Mouse (Mus musculus) splenic B cell, adult 2 months (primary cell): ENCODE measurements around the gene March7.

Experiments
- DNase-seq: peaks from one replicate; pipeline ENCODE4 v3.0.0-alpha.2; 2011; ENCODE audit warnings: low read depth, low spot score
- H3K27me3 ChIP-seq: 2 replicates; pipeline ENCODE4 v1.6.1; 2012; ENCODE audit warnings: mild to moderate bottlenecking, low read length, moderate library complexity, mixed read lengths; ENCODE audit not compliant: control insufficient read depth, poor library complexity, insufficient read depth, severe bottlenecking
- H3K36me3 ChIP-seq: 2 replicates; pipeline ENCODE4 v1.6.1; 2012; ENCODE audit warnings: mild to moderate bottlenecking, low read length, moderate library complexity, mixed read lengths; ENCODE audit not compliant: control insufficient read depth, poor library complexity, insufficient read depth, severe bottlenecking

The March7 gene

DNA sequence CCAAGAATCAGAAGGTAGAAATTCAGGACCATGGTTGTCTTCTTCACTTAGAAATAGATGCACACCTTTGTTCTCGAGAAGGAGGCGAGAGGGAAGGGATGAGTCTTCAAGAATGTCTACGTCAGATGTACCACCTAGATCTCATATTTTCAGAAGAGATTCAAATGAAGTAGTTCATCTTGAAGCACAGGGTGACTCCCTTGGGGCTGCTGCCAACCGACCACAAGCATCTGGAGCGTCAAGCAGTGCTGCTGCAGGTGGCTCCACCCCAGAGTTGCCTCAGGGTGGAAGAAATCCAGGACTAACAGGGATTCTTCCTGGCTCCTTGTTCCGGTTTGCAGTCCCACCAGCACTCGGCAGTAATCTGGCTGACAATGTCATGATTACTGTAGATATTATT lies 24.8 kb downstream of the March7 start:
- peaks cover 22% of the 10 kb centered on the region; the same call in 1 of the 2 replicates for H3K36me3 ChIP-seq
- no peaks in the 10 kb centered on the region for H3K27me3 ChIP-seq
- DNase-seq: peak; percentile 19

DNA sequence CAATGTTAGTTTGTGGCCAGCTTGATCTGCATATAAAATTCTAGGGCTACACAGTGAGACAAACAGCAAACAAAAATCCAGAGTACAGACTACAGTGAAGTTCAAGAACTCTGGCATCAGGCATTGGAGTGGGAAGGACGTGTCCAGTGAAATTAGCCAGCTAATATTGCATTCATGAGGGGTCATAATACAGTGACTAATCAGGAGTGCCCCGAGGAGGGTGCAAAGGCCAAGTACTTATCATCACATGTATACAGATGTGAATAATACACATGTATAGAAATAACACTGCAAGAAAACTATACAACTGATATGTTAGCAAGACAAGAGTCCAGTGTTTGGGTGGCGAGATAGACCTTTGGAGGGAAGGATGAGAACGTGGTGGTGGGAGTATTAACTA lies 43.1 kb downstream of the March7 start:
- H3K36me3 ChIP-seq: no peaks in the 10 kb centered on the region; the same call in 1 of the 2 replicates
- no peak for DNase-seq
- no peaks in the 10 kb centered on the region for H3K27me3 ChIP-seq

- Histone ChIP-seq H3K36me3 (no peaks in the 10 kb centered on the region; the same call in 1 of the 2 replicates), H3K27me3 (no peaks in the 10 kb centered on the region)
- no peak for DNase-seq
Measured at GRCm38 (mm10) chr2:60253506-60253905, 43.8 kb downstream of the March7 start.

DNA sequence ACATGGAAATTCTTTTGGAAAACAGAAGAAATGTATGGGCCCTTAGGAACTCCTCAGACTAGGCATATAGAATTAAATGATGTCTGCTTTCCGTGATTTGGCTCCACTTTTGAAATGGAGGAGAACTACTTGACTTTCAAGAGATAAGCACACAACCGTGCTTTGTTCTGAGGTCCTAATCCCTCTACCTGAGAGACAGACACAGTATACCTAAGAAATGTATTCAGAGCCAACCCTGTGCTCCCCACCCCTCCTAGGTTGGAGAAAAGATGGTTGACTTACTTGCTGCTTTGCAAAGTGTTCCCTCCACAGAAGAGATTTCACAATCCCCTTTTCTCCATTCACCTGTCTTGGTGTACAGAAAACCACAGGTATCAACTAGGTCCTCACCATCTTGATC lies 47.1 kb downstream of the March7 start:
- no peaks in the 10 kb centered on the region for H3K36me3 ChIP-seq
- no peak for DNase-seq
- no peaks in the 10 kb centered on the region for H3K27me3 ChIP-seq

DNA sequence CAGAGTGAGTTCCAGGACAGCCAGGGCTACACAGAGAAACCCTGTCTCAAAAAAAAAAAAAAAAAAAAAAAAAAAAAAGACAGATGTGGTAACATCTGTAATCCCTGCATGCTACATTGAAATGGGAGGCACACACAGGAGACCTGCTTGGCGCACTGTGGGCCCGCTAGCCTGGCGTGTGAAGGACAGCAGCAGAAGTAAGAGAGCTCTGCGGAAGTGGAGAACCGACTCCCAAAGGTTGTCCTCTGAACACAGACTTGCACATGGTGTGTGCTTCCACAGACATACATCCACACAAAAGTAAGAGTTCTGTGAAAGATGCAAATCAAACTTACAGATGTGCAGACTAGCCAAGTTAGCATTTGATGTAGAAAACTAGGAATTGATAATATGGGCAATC lies 49.5 kb downstream of the March7 start:
- no peaks in the 10 kb centered on the region for H3K36me3 ChIP-seq

GRCm38 (mm10) chr2:60260621-60261350 lies 51.1 kb downstream of the March7 start:
- Histone ChIP-seq H3K36me3 (no peaks in the 10 kb centered on the region), H3K27me3 (no peaks in the 10 kb centered on the region)
- no peak for DNase-seq

More for the DNA sequence above, 49.5 kb downstream of the March7 start:
- no peak for DNase-seq
- no peaks in the 10 kb centered on the region for H3K27me3 ChIP-seq

DNA sequence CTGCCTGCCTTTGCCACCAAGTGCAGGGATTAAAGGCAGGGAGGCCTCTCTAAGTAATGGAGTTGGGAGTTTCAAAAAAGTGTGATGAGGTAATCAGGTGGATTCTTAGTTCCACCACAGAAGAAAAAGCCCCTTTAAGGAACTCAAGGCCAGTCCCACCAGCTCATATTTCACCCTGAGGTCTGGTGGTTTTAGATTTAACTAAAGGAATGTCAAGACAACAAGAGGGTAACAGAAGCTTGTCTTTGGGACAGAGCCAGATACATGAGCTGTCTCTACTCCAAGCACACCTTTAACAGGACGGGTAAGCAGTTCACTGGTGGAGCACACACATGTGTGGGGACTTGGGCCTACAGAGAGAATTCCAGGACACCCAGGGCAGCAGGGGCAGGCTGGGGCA lies 57.9 kb downstream of the March7 start:
- no peak for DNase-seq
- H3K36me3 ChIP-seq: no peaks in the 10 kb centered on the region

GRCm38 (mm10) chr2:60269856-60270479 lies 60.3 kb downstream of the March7 start:
- DNase-seq: no peak
- Histone ChIP-seq H3K27me3 (no peaks in the 10 kb centered on the region), H3K36me3 (no peaks in the 10 kb centered on the region)

More for the DNA sequence above, 57.9 kb downstream of the March7 start:
- no peaks in the 10 kb centered on the region for H3K27me3 ChIP-seq

- Histone ChIP-seq H3K36me3 (no peaks in the 10 kb centered on the region), H3K27me3 (no peaks in the 10 kb centered on the region)
- no peak for DNase-seq
Measured at GRCm38 (mm10) chr2:60278627-60279026, 68.9 kb downstream of the March7 start.

- no peak for DNase-seq
- H3K27me3 ChIP-seq: no peaks in the 10 kb centered on the region
- no peaks in the 10 kb centered on the region for H3K36me3 ChIP-seq
Measured at GRCm38 (mm10) chr2:60282625-60283024, 72.9 kb downstream of the March7 start.

DNA sequence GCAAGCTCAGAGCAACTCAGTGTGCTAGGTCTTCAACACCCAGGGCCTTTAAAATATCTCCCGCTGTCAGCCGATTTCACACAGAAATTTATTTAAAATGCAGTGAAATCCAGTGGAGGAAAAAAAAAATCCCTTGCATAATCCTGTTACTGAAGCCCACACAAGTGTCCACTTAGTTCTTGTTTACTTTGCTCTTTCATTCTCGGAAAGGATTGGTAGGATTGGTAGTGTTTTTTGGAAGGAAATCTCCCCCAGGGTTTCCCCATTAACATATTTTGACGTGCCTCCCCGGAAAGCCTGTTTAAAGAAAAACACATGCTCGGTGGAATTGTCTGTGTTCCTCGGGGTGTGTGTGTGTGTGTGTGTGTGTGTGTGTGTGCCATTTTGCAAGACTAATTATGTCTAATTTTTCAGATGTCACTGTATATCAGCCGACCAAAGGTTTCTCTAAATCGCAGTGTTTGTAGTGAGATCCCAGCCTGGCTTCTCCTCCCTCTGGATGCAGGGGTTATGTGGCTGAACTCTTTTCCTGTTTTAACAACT lies 73.6 kb downstream of the March7 start:
- H3K27me3 ChIP-seq: no peaks in the 10 kb centered on the region
- H3K36me3 ChIP-seq: no peaks in the 10 kb centered on the region
- DNase-seq: no peak

- Histone ChIP-seq H3K36me3 (no peaks in the 10 kb centered on the region), H3K27me3 (no peaks in the 10 kb centered on the region)
- peak; percentile 44 for DNase-seq
Measured at GRCm38 (mm10) chr2:60283751-60284466, 74.2 kb downstream of the March7 start.

- DNase-seq: no peak
- no peaks in the 10 kb centered on the region for H3K36me3 ChIP-seq
- no peaks in the 10 kb centered on the region for H3K27me3 ChIP-seq
Measured at GRCm38 (mm10) chr2:60284467-60284821, 74.8 kb downstream of the March7 start, which contains the start of gene Cd302. Gene Cd302, minus strand, starts transcription at chr2:60284488.

GRCm38 (mm10) chr2:60285107-60285617 lies 75.5 kb downstream of the March7 start:
- peak; percentile 15 for DNase-seq
- H3K27me3 ChIP-seq: no peaks in the 10 kb centered on the region
- H3K36me3 ChIP-seq: no peaks in the 10 kb centered on the region

DNA sequence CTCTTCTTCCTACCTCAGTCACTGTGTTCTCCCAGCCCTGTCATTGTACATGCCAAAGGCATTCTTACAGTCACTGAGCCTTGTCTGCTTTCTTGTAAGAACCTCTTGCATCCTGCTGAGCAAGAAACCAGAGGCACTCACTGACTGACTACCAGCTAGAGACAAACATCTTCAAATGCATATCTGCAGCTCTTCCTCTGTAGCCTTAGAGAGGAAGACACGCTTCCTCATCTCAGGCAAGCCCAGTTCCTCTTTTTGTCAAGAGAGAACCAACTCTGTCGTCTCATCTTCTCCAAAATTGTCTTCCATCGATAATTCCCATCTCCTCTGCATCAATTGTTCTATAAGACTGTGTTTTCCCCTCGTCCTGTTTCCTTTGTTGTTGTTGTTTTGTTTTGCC lies 78.9 kb downstream of the March7 start:
- Histone ChIP-seq H3K27me3 (no peaks in the 10 kb centered on the region), H3K36me3 (no peaks in the 10 kb centered on the region)
- DNase-seq: peak; percentile 70
